8 mouse cellular contexts compared by ENCODE assay signal in the genomic region with DNA sequence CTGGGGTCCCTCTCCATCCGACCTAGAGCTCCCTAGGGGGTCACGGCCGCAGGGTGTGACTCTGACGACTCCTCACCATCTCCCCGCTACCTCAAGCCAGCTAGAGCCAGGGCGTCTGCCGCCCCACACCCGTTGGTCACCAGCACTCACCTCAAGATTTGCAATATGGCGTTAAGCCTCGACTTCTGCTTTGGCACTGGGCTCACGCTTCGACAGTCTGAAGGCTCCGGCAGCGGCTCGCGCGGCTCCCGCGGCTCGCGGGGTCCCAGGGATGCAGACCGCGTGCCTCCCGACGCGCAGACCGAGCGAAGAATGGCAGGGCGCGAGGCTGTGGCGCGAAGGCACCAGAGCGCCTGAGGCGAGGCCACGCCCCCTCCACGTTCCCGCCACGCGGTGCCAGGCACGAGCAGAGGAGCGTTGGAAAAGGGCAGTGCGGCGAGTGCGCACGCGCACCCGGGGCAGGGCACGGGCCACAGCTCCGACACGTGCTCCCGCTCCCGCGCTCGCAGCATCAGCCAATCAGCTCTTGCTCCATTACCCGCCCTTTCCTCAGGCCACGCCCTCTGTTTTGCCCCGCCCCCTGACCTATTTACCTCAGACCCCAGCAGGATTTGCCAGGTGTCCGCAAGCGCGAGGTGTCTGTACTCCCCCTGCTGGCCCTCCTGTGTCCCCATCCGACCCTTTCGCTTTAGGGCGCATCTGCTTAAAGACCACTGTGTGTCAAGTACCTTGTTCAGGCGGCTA. TPM values are rescaled to one million over a fixed set of nuclear protein-coding genes. Genes with fewer than 3 reads are reported as not detected.
DNase-seq lines count a peak whose midpoint lies in the region; ATAC-seq and TF ChIP-seq lines count a peak whose summit lies in the region.

Gm4969 (minus strand) TSS at position 341 of the 744 bp plus-strand sequence.

- DNase-seq in ES-CJ7 (ENCODE audit: low read depth, low spot score) = peak; percentile 97
- DNase-seq in adrenal gland, postnatal 36 days = peak; percentile 58 to 68
- DNase-seq in left cerebral cortex, adult 2 months (ENCODE audit: extremely low spot score in 1 of 2, low spot score in 2 of 2) = peak; percentile 59 to 65
- DNase-seq in lung, postnatal 25 days (ENCODE audit: low spot score) = peak; percentile 42
- DNase-seq in right cerebral cortex, adult 2 months (ENCODE audit: low spot score in 2 of 2) = peak; percentile 50 to 51

- peak; percentile 17 for TF ChIP-seq CTCF in left cerebral cortex, adult 2 months (IDR thresholded peaks at IDR 0.05)

- H3K27me3 ChIP-seq in forebrain, embryonic 12.5 days = peaks cover 12% of the 10 kb centered on the region
- H3K27me3 ChIP-seq in hindbrain, embryonic 13.5 days = peaks cover 12% of the 10 kb centered on the region

- H3K9ac ChIP-seq in forebrain, embryonic 12.5 days = no peak within 1 kb of the TSS
- peak within 1 kb of the TSS; percentile 29; the same call in 1 of the 2 replicates for H3K9ac ChIP-seq in hindbrain, embryonic 13.5 days

- H3K9me3 ChIP-seq in forebrain, embryonic 12.5 days = peaks cover 11% of the 10 kb centered on the region
- no peaks in the 10 kb centered on the region for H3K9me3 ChIP-seq in hindbrain, embryonic 13.5 days

- H3K36me3 ChIP-seq in forebrain, embryonic 12.5 days (replicated peaks) = no peaks in the 10 kb centered on the region
- no peaks in the 10 kb centered on the region for H3K36me3 ChIP-seq in hindbrain, embryonic 13.5 days

- WGBS in forebrain, embryonic 12.5 days = 23% methylated on average over 64 of the region's 64 CpGs
- WGBS in hindbrain, embryonic 13.5 days = 19% methylated on average over 64 of the region's 64 CpGs

- peaks cover 20% of the 10 kb centered on the region for H3K4me1 ChIP-seq in forebrain, embryonic 12.5 days
- H3K4me1 ChIP-seq in hindbrain, embryonic 13.5 days (replicated peaks) = peaks cover 27% of the 10 kb centered on the region

- peak; percentile 39; the same call in 1 of the 2 replicates for ATAC-seq in forebrain, embryonic 12.5 days (ENCODE audit: low FRiP score)
- peak; percentile 50 for ATAC-seq in hindbrain, embryonic 13.5 days (ENCODE audit: low FRiP score)
- ATAC-seq in monocyte, adult 5-6 weeks (replicated peaks; ENCODE audit: insufficient number of reproducible peaks, low FRiP score, low TSS enrichment, poor library complexity, severe bottlenecking) = no peak

- intact Hi-C loops in left cerebral cortex, adult 2 months (cut with DNase I) = no loop called here

- peak within 1 kb of the TSS; percentile 25 for H3K4me3 ChIP-seq in forebrain, embryonic 12.5 days (replicated peaks)
- H3K4me3 ChIP-seq in hindbrain, embryonic 13.5 days = peak within 1 kb of the TSS; percentile 34
- H3K4me3 ChIP-seq in left cerebral cortex, adult 2 months = peak within 1 kb of the TSS; percentile 34

- H3K27ac ChIP-seq in forebrain, embryonic 12.5 days = no peak within 1 kb of the TSS
- H3K27ac ChIP-seq in hindbrain, embryonic 13.5 days = peak within 1 kb of the TSS; percentile 15; the same call in 1 of the 2 replicates
- no peak within 1 kb of the TSS for H3K27ac ChIP-seq in left cerebral cortex, adult 2 months

- H3K4me2 ChIP-seq in forebrain, embryonic 12.5 days = peak within 1 kb of the TSS; percentile 42
- H3K4me2 ChIP-seq in hindbrain, embryonic 13.5 days = peak within 1 kb of the TSS; percentile 56

RNA-seq across cellular contexts. Expression of gene Gm4969, which starts in this region (rescaled TPM):
- total RNA-seq in adrenal gland, postnatal 36 days (2021) = not detected
- polyA plus RNA-seq in forebrain, embryonic 12.5 days (2016; fragmentation: Nextera tagmentation; extraction: Ambion mirVana) = 1.1 and 1.8 TPM in 2 replicates
- 2.2 and 3.6 TPM in 2 replicates for polyA plus RNA-seq in hindbrain, embryonic 13.5 days (2015; fragmentation: Nextera tagmentation; extraction: Ambion mirVana)
- under 1 TPM; 0.21 to 0.27 TPM for total RNA-seq in left cerebral cortex, adult 2 months (2021)
- total RNA-seq in monocyte, adult 5-6 weeks (2017) = not detected in 3 replicates

Comparison
In these comparisons a context has a peak if more than half of its experiments do, and no peak if none do; other contexts are left out.
1. Peak in DNase-seq in adrenal gland, postnatal 36 days; RNA of the gene not detected or under 1 TPM.
2. Peak in DNase-seq and H3K4me3 ChIP-seq in left cerebral cortex, adult 2 months; RNA of the gene not detected or under 1 TPM.
3. DNase-seq: peak in every context shown above with its lines; median percentile 97 in ES-CJ7; 63 in adrenal gland, postnatal 36 days; 62 in left cerebral cortex, adult 2 months; 50 in right cerebral cortex, adult 2 months; 42 in lung, postnatal 25 days.